Mouse (Mus musculus) spleen, postnatal 10 days (tissue): ENCODE data around the gene Lamb3.

Experiments
- DNase-seq, 2 experiments: peaks; one replicate each; pipeline ENCODE4 v3.0.0; 2021 to 2022; ENCODE audit warnings: low spot score in 2 of 2

The Lamb3 gene

GRCm38 (mm10) chr1:193338363-193338995 lies 131.0 kb downstream of the Lamb3 start:
- DNase-seq = no peak

GRCm38 (mm10) chr1:193342198-193342946 lies 134.9 kb downstream of the Lamb3 start:
- no peak for DNase-seq

- no peak for DNase-seq
These were observed 136.4 kb downstream of the Lamb3 start for GRCm38 (mm10) chr1:193343853-193344252.

- DNase-seq = no peak
These were observed 137.5 kb downstream of the Lamb3 start for GRCm38 (mm10) chr1:193344976-193345375.

GRCm38 (mm10) chr1:193346908-193347307 lies 139.4 kb downstream of the Lamb3 start:
- no peak for DNase-seq

- DNase-seq = no peak
These were observed 140.9 kb downstream of the Lamb3 start for GRCm38 (mm10) chr1:193348261-193348962.

GRCm38 (mm10) chr1:193349702-193350545 lies 142.4 kb downstream of the Lamb3 start:
- no peak for DNase-seq

GRCm38 (mm10) chr1:193350546-193350801 lies 143.0 kb downstream of the Lamb3 start:
- no peak for DNase-seq

GRCm38 (mm10) chr1:193351583-193351982 lies 144.1 kb downstream of the Lamb3 start:
- no peak for DNase-seq

- DNase-seq = no peak
These were observed 151.7 kb downstream of the Lamb3 start for GRCm38 (mm10) chr1:193359199-193359598.

GRCm38 (mm10) chr1:193361181-193361580 lies 153.7 kb downstream of the Lamb3 start:
- DNase-seq = no peak

GRCm38 (mm10) chr1:193362078-193362477 lies 154.6 kb downstream of the Lamb3 start:
- no peak for DNase-seq

- DNase-seq = peak; percentile 26 to 64
These were observed 156.3 kb downstream of the Lamb3 start for GRCm38 (mm10) chr1:193363801-193364231.

GRCm38 (mm10) chr1:193368055-193368454 lies 160.6 kb downstream of the Lamb3 start:
- no peak for DNase-seq

GRCm38 (mm10) chr1:193369091-193369490 lies 161.6 kb downstream of the Lamb3 start:
- no peak for DNase-seq

- DNase-seq = no peak
These were observed 162.6 kb downstream of the Lamb3 start, which contains the start of gene Camk1g for GRCm38 (mm10) chr1:193370096-193370495. Camk1g (minus strand) TSS chr1:193370298.

GRCm38 (mm10) chr1:193373906-193374413 lies 166.5 kb downstream of the Lamb3 start:
- DNase-seq = no peak

- DNase-seq = peak in 1 of 2 experiments; percentile 54
These were observed 169.1 kb downstream of the Lamb3 start for GRCm38 (mm10) chr1:193376478-193377134.

- DNase-seq = no peak
These were observed 172.1 kb downstream of the Lamb3 start for GRCm38 (mm10) chr1:193379634-193380033.

GRCm38 (mm10) chr1:193380877-193381276 lies 173.4 kb downstream of the Lamb3 start:
- no peak for DNase-seq
